Mouse (Mus musculus) cortical plate, adult 2 months (tissue): Measurements from ENCODE around the gene Coq4.

Source experiments
- CTCF ChIP-seq: fragments of 200-500 bp; IDR thresholded peaks from 2 replicates; pipeline ENCODE4 v1.5.1; 2011; ENCODE audit warnings: mild to moderate bottlenecking, control low read depth, low read length; ENCODE audit not compliant: insufficient read depth; ENCODE audit errors: extremely low read depth
- POLR2A ChIP-seq: fragments of 200-500 bp; IDR thresholded peaks from 2 replicates; pipeline ENCODE4 v1.6.1; 2011; ENCODE audit warnings: mild to moderate bottlenecking, low read length, control low read depth; ENCODE audit not compliant: insufficient read depth; ENCODE audit errors: extremely low read depth

DNA sequence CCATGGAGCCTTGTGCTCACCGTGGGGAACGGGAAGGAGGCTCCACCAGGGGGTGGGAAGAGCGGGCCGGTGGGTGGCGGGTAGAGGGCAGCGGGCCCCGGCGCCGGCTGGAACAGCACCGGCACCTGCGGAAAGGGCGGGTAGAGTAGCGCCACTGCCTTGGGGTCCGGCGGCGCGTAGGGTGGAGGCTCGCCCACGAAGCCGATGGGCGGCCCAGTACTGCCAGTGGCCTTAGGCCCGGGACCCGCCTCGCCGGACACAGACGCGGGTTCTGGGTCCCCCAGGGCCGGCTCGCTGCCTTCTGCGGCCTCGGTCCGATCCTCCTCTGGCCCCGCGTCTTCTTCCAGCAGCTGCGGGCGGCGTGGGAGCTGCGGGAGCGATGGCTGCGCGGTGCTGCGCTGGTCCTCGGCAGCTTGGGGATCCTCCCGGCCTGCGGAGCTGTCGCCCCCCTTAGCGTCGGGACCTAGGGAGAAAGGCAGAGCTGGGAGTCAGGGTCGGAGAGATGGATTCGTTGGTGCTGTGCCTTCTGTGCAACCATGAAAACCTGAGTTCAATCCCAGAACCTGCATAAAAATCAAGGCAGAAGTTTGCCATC is 40.0 kb upstream of the Coq4 start:
- TF ChIP-seq CTCF (no peak), POLR2A (no peak)
